Mouse (Mus musculus) T-cell, adult 2 months (primary cell): ENCODE data around the gene Gm21983.
A peak's percentile ranks its signal among the peaks of the same experiment; 100 is the strongest.

Experiments used
- DNase-seq: peaks from one replicate; pipeline ENCODE4 v3.0.0; 2022; ENCODE audit warnings: low spot score

The Gm21983 gene

DNA sequence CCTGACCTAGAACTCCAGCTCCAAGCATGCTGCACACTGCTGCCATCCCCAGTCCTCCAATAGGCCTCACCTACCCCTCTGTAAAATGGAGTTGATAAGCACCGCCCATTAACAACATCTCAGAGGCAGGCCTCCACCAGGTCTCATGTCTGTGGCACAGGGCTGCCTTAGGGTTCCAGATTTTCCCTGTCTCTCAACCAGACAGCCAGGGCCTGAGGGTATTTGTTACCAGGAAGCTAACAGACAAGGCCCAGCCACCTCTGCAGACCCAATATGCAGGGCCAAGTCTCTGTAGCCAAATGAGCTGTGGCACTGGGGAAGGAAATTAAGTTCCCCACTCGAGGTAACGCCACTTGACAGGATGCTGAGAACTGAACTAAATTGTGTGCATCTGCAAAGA, 20.0 kb downstream of the Gm21983 start:
- no peak for DNase-seq

DNA sequence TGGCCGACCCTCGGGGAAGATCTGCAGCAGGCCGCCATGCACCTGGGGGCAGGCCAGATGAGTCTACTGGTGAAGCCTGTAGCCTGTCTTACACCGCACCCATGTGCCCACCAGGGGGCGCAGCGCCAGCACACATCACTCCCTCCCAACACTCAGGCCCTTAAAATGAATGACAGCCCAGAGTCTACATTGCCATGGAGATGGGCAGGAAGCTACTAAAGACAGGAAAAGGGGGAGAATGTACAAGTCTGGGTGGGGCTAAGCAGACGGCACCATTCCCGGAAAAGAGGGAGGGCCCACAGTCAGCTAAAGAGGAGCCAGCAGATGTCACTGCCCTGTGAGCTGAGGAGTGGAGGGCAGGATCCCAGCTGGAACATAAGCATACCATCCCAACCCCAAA, 21.0 kb downstream of the Gm21983 start:
- peak; percentile 88 for DNase-seq

DNA sequence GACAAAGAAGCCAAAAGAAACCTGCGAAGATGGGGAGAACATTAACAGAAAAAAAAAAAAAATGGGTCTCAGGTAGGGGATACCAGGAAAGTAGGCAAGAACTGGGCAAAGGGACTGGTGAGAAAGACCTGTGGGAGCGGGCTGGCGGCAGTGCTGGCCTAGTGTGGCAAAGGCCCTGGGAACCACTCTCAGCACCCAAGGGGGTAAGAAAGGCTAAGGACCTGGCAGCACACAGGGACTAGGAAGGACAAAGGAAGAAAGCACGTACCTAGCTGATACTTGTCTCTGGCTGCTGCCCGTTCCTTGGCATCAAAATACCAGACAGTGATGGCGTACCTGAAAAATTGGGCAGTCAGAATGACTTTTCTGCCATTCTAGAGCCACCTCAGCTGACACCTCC, 21.6 kb downstream of the Gm21983 start:
- no peak for DNase-seq

DNA sequence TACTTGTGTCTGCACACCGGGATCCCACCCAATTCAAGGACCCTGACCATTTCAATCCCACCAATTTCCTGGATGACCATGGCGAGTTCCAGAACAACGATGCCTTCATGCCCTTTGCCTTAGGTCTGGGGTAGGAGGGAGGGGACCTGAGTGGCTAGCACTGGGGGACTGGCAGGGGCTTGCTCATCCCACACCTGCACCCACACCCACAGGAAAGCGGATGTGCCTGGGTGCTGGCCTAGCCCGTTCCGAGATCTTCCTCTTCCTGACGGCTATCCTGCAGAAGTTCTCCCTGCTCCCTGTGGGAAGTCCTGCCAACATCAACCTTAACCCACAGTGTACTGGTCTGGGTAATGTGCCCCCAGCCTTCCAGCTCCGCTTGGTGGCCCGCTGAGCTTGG, 22.7 kb downstream of the Gm21983 start:
- DNase-seq: no peak

GRCm38 (mm10) chr7:27156005-27156404, 24.9 kb downstream of the Gm21983 start:
- no peak for DNase-seq

GRCm38 (mm10) chr7:27153205-27153764, 27.6 kb downstream of the Gm21983 start, which contains the start of gene Cyp2t4:
Cyp2t4 (plus strand) TSS chr7:27153714.
- no peak for DNase-seq

GRCm38 (mm10) chr7:27136410-27136996, 44.4 kb downstream of the Gm21983 start:
- no peak for DNase-seq

DNA sequence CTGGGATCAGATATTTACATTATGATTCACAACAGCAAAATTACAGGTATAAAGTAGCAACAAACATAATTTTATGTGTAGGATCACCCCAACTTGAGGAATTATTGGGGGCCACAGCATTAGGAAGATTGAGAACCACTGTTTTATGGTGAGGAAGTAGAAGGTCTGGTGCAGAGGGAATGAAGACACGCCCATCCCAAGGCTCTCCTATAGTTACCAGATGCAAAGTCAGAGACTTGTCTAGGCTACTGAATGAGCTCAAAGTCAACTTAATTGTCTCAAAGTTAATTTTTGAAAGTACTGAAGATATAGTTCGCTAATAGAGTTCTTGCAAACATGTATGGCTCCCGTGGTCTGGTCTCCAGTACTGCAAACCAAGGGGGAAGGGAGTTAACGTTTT, 47.1 kb downstream of the Gm21983 start:
- no peak for DNase-seq

- DNase-seq: no peak
Measured at GRCm38 (mm10) chr7:27133156-27133555, 47.7 kb downstream of the Gm21983 start.

DNA sequence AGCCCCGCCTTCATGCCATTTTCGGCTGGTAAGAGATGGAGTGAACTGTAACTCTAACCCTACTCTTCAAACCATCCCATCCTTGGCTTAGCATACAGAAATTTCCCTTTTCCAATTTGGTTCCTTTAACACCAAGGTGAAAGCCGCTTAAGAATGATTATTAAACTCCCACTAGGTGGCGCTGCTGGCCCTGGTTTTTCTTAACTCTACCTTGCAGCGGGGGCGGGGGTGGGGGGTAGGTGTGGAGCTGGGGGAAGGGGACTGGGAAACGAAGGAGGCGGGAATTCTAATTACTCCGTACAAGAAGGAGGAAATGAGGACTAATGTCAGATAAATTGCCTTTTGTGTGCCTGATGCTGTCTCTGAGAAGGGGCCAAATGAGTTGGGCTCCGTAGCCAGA, 48.3 kb downstream of the Gm21983 start:
- DNase-seq: no peak

- DNase-seq: no peak
Measured at GRCm38 (mm10) chr7:27131387-27131786, 49.5 kb downstream of the Gm21983 start.

DNA sequence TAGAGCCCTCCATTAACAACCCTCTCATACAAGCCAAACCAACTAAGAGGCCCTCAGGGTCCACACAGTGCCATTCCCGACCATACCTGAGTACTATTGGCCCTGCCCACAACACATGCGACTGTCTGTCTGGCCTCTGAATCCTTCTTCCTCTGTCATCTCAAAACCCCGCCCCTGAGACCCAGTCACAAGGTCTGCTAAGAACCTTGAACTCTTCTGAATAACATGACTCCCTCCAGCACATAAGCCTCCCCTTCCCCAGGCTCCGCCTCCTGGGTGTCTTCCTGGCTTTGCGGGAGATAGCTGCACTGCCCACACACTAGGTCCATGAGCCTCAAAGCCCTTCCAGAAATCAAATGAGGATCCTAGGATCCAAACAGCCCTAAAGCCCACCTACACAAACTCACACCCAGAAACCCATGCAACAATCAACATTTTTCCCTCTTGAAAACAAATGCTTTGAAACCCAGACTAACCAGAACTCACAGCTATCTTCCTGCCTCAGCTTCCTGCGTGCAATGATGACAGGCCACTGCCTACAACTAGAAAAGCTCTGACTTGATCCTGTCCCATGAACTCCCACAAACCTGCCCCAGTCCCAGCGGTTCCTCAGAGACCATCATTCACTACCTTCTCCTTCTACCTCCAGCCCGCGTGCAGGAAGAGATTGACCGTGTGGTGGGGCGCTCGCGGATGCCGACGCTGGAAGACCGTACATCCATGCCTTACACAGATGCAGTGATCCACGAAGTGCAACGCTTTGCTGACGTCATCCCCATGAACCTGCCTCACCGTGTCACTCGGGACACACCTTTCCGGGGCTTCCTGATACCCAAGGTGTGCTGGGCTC, 50.1 kb downstream of the Gm21983 start:
- no peak for DNase-seq

- no peak for DNase-seq
Measured at GRCm38 (mm10) chr7:27129811-27130210, 51.1 kb downstream of the Gm21983 start.

GRCm38 (mm10) chr7:27128946-27129345, 51.9 kb downstream of the Gm21983 start:
- no peak for DNase-seq

- no peak for DNase-seq
Measured at GRCm38 (mm10) chr7:27128162-27128561, 52.7 kb downstream of the Gm21983 start.

DNA sequence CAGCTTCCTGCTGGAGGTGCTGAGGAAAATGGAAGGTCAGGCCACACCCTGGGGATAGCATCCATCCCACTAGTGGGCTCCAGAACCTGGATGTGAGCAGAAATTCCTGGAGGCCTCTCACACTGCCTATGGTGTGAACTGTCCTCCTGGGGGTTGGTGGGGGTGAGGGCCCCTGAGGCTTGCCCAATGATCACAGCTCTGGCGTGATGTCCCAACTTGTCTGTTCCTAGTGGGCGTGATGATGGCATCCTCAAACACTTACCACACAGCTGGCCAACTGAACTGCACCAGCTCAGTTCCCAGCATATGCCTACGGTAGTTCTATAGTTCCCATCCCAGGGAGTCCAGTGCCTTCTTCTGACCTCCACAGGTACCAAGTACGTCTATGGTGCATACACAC, 55.9 kb downstream of the Gm21983 start:
- DNase-seq: no peak

DNA sequence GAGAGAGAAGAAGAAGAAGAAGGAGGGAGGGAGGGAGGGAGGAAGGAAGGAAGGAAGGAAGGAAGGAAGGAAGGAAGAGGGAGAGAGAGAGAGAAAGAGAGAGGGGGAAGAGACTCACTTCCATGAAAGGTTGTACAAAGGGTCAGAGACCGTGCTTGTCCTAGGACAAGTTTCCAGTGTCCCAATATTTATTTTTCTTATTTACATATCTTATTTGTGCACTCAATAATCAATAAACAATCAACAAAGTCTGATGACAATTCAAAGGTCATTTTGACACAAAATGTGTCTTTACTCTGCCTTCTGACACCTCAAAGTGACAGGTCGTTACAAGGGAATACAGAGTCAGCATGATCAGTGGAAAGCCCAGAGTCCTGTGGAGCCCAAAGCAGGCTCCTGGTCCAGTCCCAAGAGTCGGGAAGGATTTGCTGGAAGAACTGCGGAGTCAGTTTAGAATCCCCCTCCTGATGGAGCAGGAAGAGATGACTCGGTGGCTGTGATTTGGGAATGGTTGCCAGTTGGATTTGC, 56.5 kb downstream of the Gm21983 start:
- no peak for DNase-seq

GRCm38 (mm10) chr7:27119676-27120075, 61.2 kb downstream of the Gm21983 start, which contains the start of gene Cyp2f2:
Cyp2f2 (plus strand) TSS chr7:27119909.
- no peak for DNase-seq
